Mouse (Mus musculus): ENCODE measurements around the gene Pmf1. TPM values are rescaled to one million over a fixed set of nuclear protein-coding genes. Genes with fewer than 3 reads are reported as not detected.

Gene Pmf1
- polyA plus RNA-seq (2014; fragmentation: Nextera tagmentation; extraction: Ambion mirVana): 136 and 143 TPM in 2 replicates

- ATAC-seq (ENCODE audit: insufficient number of reproducible peaks, insufficient read depth, low FRiP score, low read depth): peak; percentile 91
- H3K4me3 ChIP-seq (ENCODE audit: low read depth, low read length): peak within 1 kb of the TSS; percentile 65
- peaks cover 12% of the 10 kb centered on the region; the same call in 1 of the 2 replicates for H3K4me1 ChIP-seq (ENCODE audit: control insufficient read depth, insufficient read depth, low read length)
- H3K4me2 ChIP-seq (replicated peaks; ENCODE audit: low read depth, low read length): peak within 1 kb of the TSS; percentile 60
- H3K27ac ChIP-seq (ENCODE audit: low read length): peak within 1 kb of the TSS; percentile 97
- no peaks in the 10 kb centered on the region for H3K9me3 ChIP-seq (ENCODE audit: control insufficient read depth, low read depth, low read length)
- peaks cover 11% of the 10 kb centered on the region for H3K36me3 ChIP-seq (ENCODE audit: control insufficient read depth, insufficient read depth, low read length)
- H3K9ac ChIP-seq (replicated peaks; ENCODE audit: low read depth, low read length): peak within 1 kb of the TSS; percentile 87
- H3K27me3 ChIP-seq (ENCODE audit: control insufficient read depth, insufficient read depth, low read length): no peaks in the 10 kb centered on the region
- under 1% methylated on average over 54 of the region's 54 CpGs for WGBS
Measured at GRCm38 (mm10) chr3:88409741-88410644, at the start of gene Pmf1. TSS of gene Pmf1 (minus strand) at chr3:88410331.

- WGBS: 5% methylated on average over 14 of the region's 14 CpGs
- ATAC-seq (ENCODE audit: insufficient number of reproducible peaks, insufficient read depth, low FRiP score, low read depth): no peak
- Histone ChIP-seq H3K9me3 (ENCODE audit: control insufficient read depth, low read depth, low read length) (no peaks in the 10 kb centered on the region), H3K27ac (ENCODE audit: low read length) (no peak overlapping the region), H3K4me1 (ENCODE audit: control insufficient read depth, insufficient read depth, low read length) (no peaks in the 10 kb centered on the region; the same call in 1 of the 2 replicates), H3K9ac (replicated peaks; ENCODE audit: low read depth, low read length) (no peak overlapping the region), H3K36me3 (ENCODE audit: control insufficient read depth, insufficient read depth, low read length) (no peaks in the 10 kb centered on the region), H3K4me3 (ENCODE audit: low read depth, low read length) (no peak overlapping the region), H3K4me2 (replicated peaks; ENCODE audit: low read depth, low read length) (no peak overlapping the region), H3K27me3 (ENCODE audit: control insufficient read depth, insufficient read depth, low read length) (peaks cover 3% of the 10 kb centered on the region; the same call in 1 of the 2 replicates)
Measured at GRCm38 (mm10) chr3:88458778-88459219, 48.7 kb upstream of the Pmf1 start.

DNA sequence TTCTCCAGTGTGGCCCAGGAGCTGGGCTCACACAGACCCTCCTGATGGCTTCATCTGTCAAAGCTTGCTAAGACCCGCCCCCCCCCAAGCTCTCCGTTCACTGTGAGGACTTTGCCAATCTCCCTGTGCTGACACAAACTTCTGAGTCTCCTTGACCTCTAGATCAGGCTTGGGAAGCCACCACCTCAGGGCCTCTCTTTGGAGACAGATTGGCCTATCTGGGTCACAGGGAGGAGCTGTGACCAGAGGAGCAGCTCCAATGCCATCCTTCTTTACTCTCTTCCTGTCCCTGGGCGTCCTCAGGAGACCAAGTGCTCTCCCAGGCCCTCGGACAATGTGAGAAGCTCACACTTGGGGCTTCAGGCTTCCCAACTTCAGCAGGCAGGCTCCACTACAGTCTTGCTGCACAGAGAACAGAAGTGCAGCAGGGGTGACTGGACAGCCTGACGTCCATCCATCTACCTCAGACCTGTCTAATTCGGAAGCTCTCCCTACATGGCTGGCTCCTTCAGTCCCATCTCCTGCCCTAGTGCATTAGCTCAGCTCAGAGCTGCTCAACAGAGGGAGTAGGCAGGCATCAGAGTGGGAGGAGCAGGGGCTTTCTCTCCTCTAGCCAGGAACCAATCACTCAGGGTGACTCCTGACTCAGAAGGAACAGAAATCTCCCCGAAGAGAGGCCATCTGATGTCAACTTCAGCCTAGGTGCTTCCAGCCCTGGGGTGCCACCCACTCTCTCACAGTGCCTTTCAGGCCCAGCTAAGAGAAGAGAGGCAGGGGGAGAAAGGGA lies 46.8 kb upstream of the Pmf1 start:
- Histone ChIP-seq H3K27me3 (ENCODE audit: control insufficient read depth, insufficient read depth, low read length) (peaks cover 3% of the 10 kb centered on the region; the same call in 1 of the 2 replicates), H3K9ac (replicated peaks; ENCODE audit: low read depth, low read length) (no peak overlapping the region), H3K4me2 (replicated peaks; ENCODE audit: low read depth, low read length) (no peak overlapping the region), H3K27ac (ENCODE audit: low read length) (no peak overlapping the region), H3K9me3 (ENCODE audit: control insufficient read depth, low read depth, low read length) (no peaks in the 10 kb centered on the region), H3K4me3 (ENCODE audit: low read depth, low read length) (no peak overlapping the region), H3K4me1 (ENCODE audit: control insufficient read depth, insufficient read depth, low read length) (no peaks in the 10 kb centered on the region; the same call in 1 of the 2 replicates), H3K36me3 (ENCODE audit: control insufficient read depth, insufficient read depth, low read length) (no peaks in the 10 kb centered on the region)
- no peak for ATAC-seq (ENCODE audit: insufficient number of reproducible peaks, insufficient read depth, low FRiP score, low read depth)
- WGBS: 59% methylated on average over 7 of the region's 7 CpGs

GRCm38 (mm10) chr3:88456313-88456712 lies 46.2 kb upstream of the Pmf1 start:
- H3K27me3 ChIP-seq (ENCODE audit: control insufficient read depth, insufficient read depth, low read length): peaks cover 3% of the 10 kb centered on the region; the same call in 1 of the 2 replicates

DNA sequence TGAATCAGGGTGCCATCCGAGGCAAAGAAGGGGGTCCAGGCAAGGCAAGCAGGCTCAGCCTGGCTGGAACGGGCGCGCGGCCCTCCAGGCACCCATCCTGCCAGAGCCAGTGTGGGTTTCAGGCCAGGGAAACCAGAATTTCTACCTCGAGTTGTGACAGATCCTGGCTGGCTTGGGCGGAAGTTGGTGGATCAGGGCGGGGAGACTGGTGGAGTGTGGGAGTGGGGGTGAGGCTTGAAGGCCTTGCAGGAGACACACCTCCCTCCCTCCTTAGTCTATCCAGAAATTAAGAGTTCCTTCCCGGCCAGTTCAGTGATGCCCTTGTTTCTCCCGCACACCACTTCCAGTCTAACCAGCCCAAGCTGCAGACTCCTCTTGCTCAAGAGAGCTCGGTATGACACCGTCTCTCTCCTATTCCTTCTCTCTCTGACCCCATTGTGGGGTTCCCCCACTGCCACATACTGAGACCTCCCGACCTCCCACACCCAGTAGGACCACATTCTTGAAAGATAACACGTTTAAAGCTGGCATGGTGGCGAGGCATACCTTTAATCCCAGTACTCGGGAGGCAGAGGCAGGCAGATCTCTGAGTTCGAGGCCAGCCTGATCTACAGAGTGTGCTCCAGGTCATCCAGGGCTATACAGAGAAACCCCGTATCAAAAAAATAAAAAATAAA lies 45.6 kb upstream of the Pmf1 start:
- Histone ChIP-seq H3K9me3 (ENCODE audit: control insufficient read depth, low read depth, low read length) (no peaks in the 10 kb centered on the region), H3K36me3 (ENCODE audit: control insufficient read depth, insufficient read depth, low read length) (no peaks in the 10 kb centered on the region), H3K4me2 (replicated peaks; ENCODE audit: low read depth, low read length) (no peak overlapping the region), H3K4me3 (ENCODE audit: low read depth, low read length) (no peak overlapping the region; the same call in 1 of the 2 replicates), H3K27ac (ENCODE audit: low read length) (peak overlapping the region; percentile 48; the same call in 1 of the 2 replicates), H3K4me1 (ENCODE audit: control insufficient read depth, insufficient read depth, low read length) (no peaks in the 10 kb centered on the region; the same call in 1 of the 2 replicates), H3K27me3 (ENCODE audit: control insufficient read depth, insufficient read depth, low read length) (peaks cover 3% of the 10 kb centered on the region; the same call in 1 of the 2 replicates), H3K9ac (replicated peaks; ENCODE audit: low read depth, low read length) (no peak overlapping the region)
- ATAC-seq (ENCODE audit: insufficient number of reproducible peaks, insufficient read depth, low FRiP score, low read depth): peak; percentile 35; the same call in 1 of the 2 replicates
- 72% methylated on average over 18 of the region's 18 CpGs for WGBS

More at GRCm38 (mm10) chr3:88456313-88456712, 46.2 kb upstream of the Pmf1 start:
- H3K27ac ChIP-seq (ENCODE audit: low read length): no peak overlapping the region
- no peaks in the 10 kb centered on the region for H3K9me3 ChIP-seq (ENCODE audit: control insufficient read depth, low read depth, low read length)
- 78% methylated on average over 8 of the region's 8 CpGs for WGBS
- no peak for ATAC-seq (ENCODE audit: insufficient number of reproducible peaks, insufficient read depth, low FRiP score, low read depth)
- H3K9ac ChIP-seq (replicated peaks; ENCODE audit: low read depth, low read length): no peak overlapping the region
- H3K36me3 ChIP-seq (ENCODE audit: control insufficient read depth, insufficient read depth, low read length): no peaks in the 10 kb centered on the region
- H3K4me3 ChIP-seq (ENCODE audit: low read depth, low read length): no peak overlapping the region
- H3K4me1 ChIP-seq (ENCODE audit: control insufficient read depth, insufficient read depth, low read length): no peaks in the 10 kb centered on the region; the same call in 1 of the 2 replicates
- H3K4me2 ChIP-seq (replicated peaks; ENCODE audit: low read depth, low read length): no peak overlapping the region

DNA sequence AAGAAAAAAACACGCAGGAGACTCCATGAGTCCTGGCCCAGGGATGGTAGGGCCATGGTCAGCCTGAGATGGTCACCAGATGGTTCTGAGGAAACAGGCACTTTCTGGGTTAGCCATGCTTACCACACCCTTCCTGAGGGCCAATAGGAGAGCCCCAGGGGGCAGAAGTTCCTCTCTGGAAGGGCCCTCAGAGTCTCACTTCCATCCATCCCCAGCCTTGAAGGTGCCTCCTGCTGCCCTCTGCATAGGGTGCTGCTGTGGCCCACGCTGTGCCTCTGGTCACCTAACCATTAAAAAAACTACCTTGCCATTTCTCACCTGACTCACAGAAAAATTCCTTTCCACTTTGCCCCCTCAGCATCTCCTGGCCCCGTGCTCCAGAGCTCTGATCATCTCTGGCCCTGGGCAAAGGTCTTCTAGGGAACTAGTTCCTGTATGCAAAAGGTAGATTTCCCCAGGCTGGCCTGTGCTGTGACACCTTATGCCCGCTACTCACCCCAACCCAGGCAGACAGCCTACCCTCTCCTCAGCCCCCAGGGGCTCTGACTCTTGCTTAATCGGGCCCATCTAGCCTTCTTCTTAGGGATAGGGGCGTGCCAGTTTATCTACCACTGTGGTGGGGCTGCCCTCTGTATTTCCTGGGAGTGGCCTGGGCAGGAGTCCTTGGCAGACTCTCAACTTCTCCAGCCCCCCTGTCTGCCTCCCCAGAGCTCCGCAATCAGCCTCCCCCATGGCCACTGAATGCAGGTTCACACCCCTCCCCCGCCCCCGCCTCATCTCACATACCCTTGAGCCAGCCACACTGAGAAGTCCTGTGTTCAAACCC lies 44.8 kb upstream of the Pmf1 start:
- Histone ChIP-seq H3K9ac (replicated peaks; ENCODE audit: low read depth, low read length) (no peak overlapping the region), H3K9me3 (ENCODE audit: control insufficient read depth, low read depth, low read length) (no peaks in the 10 kb centered on the region), H3K27ac (ENCODE audit: low read length) (peak overlapping the region; percentile 48; the same call in 1 of the 2 replicates), H3K4me3 (ENCODE audit: low read depth, low read length) (no peak overlapping the region; the same call in 1 of the 2 replicates), H3K27me3 (ENCODE audit: control insufficient read depth, insufficient read depth, low read length) (peaks cover 3% of the 10 kb centered on the region; the same call in 1 of the 2 replicates), H3K4me1 (ENCODE audit: control insufficient read depth, insufficient read depth, low read length) (peaks cover 3% of the 10 kb centered on the region; the same call in 1 of the 2 replicates), H3K4me2 (replicated peaks; ENCODE audit: low read depth, low read length) (0 out of 2 replicates have a peak overlapping the region, but pooled peaks have one; percentile 0), H3K36me3 (ENCODE audit: control insufficient read depth, insufficient read depth, low read length) (no peaks in the 10 kb centered on the region)
- peak; percentile 31; the same call in 1 of the 2 replicates for ATAC-seq (ENCODE audit: insufficient number of reproducible peaks, insufficient read depth, low FRiP score, low read depth)
- WGBS: 50% methylated on average over 9 of the region's 9 CpGs

GRCm38 (mm10) chr3:88453986-88454385 lies 43.9 kb upstream of the Pmf1 start:
- Histone ChIP-seq H3K9me3 (ENCODE audit: control insufficient read depth, low read depth, low read length) (no peaks in the 10 kb centered on the region), H3K4me3 (ENCODE audit: low read depth, low read length) (no peak overlapping the region), H3K27me3 (ENCODE audit: control insufficient read depth, insufficient read depth, low read length) (no peaks in the 10 kb centered on the region), H3K27ac (ENCODE audit: low read length) (no peak overlapping the region), H3K4me2 (replicated peaks; ENCODE audit: low read depth, low read length) (no peak overlapping the region), H3K36me3 (ENCODE audit: control insufficient read depth, insufficient read depth, low read length) (no peaks in the 10 kb centered on the region), H3K4me1 (ENCODE audit: control insufficient read depth, insufficient read depth, low read length) (peaks cover 4% of the 10 kb centered on the region), H3K9ac (replicated peaks; ENCODE audit: low read depth, low read length) (no peak overlapping the region)
- ATAC-seq (ENCODE audit: insufficient number of reproducible peaks, insufficient read depth, low FRiP score, low read depth): no peak
- WGBS: 80% methylated on average over 8 of the region's 8 CpGs

Measured in stomach, embryonic 14.5 days (tissue).